Mouse (Mus musculus): ENCODE measurements around the gene Trim32. TPM values are rescaled to one million over a fixed set of nuclear protein-coding genes. Genes with fewer than 3 reads are reported as not detected.

Gene Trim32
- polyA plus RNA-seq (2015; fragmentation: Illumina TruSeq; extraction: RNeasy Lipid Tissue Mini Kit (QIAGEN cat#74804); ENCODE audit: insufficient read depth, low replicate concordance), result 6.7 TPM

DNA sequence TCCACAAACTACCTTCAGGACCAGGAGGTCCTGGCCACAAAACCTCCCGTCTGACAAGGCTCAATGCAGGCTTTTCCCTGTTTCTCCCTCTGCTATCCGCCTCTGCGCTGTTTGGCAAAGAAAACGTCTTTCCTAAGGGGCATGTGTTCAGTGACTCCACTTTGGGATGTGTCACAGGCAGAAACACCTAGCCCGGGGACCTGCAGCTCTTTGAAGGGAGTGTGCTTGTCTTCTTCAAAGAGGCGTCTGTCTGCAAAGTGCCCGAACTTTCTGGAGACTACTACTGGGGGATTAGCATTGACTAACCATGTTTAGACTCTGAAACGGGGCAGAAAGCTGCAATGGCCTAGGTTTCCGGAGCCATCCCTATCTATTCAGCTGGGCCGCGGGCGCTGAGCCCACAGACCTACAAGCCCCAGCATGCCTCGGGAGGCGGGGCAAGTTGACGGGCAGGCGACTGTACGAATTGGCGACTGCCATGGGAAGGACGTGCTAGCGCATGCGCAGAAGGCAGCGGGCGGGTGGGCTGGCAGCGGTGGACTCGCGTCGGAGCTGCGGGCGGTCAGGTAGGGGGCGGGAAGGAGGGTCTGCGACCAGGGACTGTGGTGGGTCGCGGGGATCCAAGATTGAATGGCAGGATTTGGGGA, at the start of gene Trim32:
Trim32 (plus strand) TSS at position 483 of the 647 bp plus-strand sequence.

All from spleen, adult 10 weeks (tissue).